Mouse (Mus musculus) forebrain, embryonic 16.5 days (tissue): ENCODE data around the gene Ccl17. TPM values are rescaled to one million over a fixed set of nuclear protein-coding genes. Genes with fewer than 3 reads are reported as not detected.
A peak's percentile ranks its signal among the peaks of the same experiment; 100 is the strongest.

Experiments
- ATAC-seq: fragments of 200-750 bp; cut with Nextera tagmentation; 2 replicates; pipeline ENCODE4 v1.8.0; 2017; ENCODE audit warnings: mild to moderate bottlenecking, moderate library complexity
- H3K27ac ChIP-seq: fragments of 300-500 bp; sonication (generic); 2 replicates; pipeline ENCODE4 v1.5.1; 2014; ENCODE audit warnings: low read length, control low read depth
- H3K27me3 ChIP-seq: fragments of 300-500 bp; sonication (generic); replicated peaks from 2 replicates; pipeline ENCODE4 v1.6.1; 2014; ENCODE audit warnings: low read length; ENCODE audit not compliant: control insufficient read depth, insufficient read depth
- H3K36me3 ChIP-seq: fragments of 300-500 bp; sonication (generic); 2 replicates; pipeline ENCODE4 v1.6.1; 2014; ENCODE audit not compliant: control insufficient read depth, insufficient read depth
- H3K4me1 ChIP-seq: fragments of 300-500 bp; sonication (generic); replicated peaks from 2 replicates; pipeline ENCODE4 v1.6.1; 2014; ENCODE audit warnings: low read length; ENCODE audit not compliant: control insufficient read depth, insufficient read depth
- H3K4me2 ChIP-seq: fragments of 300-500 bp; sonication (generic); 2 replicates; pipeline ENCODE4 v1.6.1; 2014; ENCODE audit warnings: mild to moderate bottlenecking, low read length, control low read depth
- H3K4me3 ChIP-seq: fragments of 300-500 bp; sonication (generic); replicated peaks from 2 replicates; pipeline ENCODE4 v1.5.1; 2014; ENCODE audit warnings: mild to moderate bottlenecking, low read length, control low read depth
- H3K9ac ChIP-seq: fragments of 300-500 bp; sonication (generic); replicated peaks from 2 replicates; pipeline ENCODE4 v1.6.1; 2014; ENCODE audit warnings: low read depth, low read length, control low read depth
- H3K9me3 ChIP-seq: fragments of 300-500 bp; sonication (generic); 2 replicates; pipeline ENCODE4 v1.6.1; 2016; ENCODE audit warnings: low read length; ENCODE audit not compliant: control insufficient read depth
- whole genome bisulfite sequencing: fragments of 180-500 bp; shearing (Covaris S2); extraction: QIAGEN DNeasy Blood & Tissue Kit; methylation state at CpG from one replicate; pipeline ENCODE4 v1.1.7; 2014; 5-methylcytosine and 5-hydroxymethylcytosine counted together
- polyA plus RNA-seq: library from polyadenylated mRNA; unstranded; fragments of >200 nt; fragmentation: Nextera tagmentation; extraction: Ambion mirVana; gene quantifications from 2 replicates; pipeline ENCODE4 v1.2.1, GENCODE M21; 2015

Gene Ccl17
- polyA plus RNA-seq, 1 experiment from 2014 or later = 0.77 TPM

DNA sequence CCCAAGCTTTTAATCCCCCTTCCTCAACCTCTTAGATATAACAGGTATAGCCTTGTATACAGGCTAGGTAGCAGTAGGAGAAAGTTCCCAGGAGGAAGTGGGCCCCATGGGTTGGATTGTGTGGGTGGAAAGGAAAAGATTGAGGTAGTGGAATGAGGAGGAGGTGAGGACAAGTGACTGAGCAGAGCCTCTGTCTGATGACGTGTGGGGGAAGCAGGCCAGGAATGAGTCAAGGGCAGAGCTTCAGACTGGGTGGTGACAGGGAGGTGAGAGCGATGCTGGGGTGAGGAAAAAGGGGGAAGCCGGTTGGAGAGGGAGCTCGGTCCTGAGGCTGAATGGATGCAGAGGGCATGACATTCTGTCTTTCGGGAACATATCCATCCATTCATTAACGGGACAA, 6.7 kb upstream of the Ccl17 start:
- ATAC-seq = no peak
- Histone ChIP-seq H3K9me3 (no peaks in the 10 kb centered on the region), H3K27ac (no peak overlapping the region), H3K4me3 (no peak overlapping the region), H3K4me2 (no peak overlapping the region), H3K9ac (no peak overlapping the region), H3K36me3 (no peaks in the 10 kb centered on the region), H3K27me3 (no peaks in the 10 kb centered on the region), H3K4me1 (no peaks in the 10 kb centered on the region)
- 77% methylated on average over 6 of the region's 6 CpGs for WGBS

DNA sequence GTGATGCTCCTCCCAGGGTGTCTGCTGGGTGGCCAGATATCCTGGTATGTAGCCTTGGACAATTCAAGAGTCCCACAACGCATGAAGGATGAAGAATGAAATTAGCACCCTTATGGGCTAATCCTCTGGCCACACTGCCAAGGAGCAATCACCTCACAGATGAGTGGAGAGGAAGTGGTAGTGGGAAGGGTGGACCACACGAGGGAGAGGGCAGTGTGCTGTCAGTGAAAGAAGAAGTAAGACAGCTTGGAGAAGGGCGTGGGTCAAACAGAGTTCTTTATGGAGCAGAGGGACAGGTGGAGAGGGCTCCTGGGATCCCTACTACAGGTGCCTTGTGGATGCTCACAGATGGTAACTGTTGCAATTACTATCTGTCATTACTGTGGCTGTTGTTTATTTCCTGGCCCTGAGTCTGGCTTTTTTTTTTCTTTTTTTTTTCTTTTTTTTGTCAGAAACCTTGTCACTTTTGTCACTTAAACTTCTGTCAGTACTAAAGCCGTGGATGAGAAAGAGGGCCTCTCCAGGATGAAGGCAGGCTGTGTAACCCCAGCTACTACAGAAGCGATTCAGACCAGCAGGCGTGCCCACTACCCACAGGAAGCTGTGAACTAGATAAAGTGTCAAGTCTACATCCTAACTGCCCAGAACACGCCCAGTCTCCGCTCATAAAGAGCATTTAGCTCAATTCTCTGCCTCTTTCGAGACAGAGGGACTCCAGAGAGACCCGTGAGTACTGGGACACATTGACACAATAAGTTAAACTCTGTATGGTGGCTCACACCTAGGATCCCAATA, 5.5 kb upstream of the Ccl17 start:
- H3K9ac ChIP-seq = no peak overlapping the region
- no peaks in the 10 kb centered on the region for H3K36me3 ChIP-seq
- ATAC-seq = no peak
- no peak overlapping the region for H3K4me2 ChIP-seq
- H3K4me3 ChIP-seq = no peak overlapping the region
- no peaks in the 10 kb centered on the region for H3K27me3 ChIP-seq
- no peaks in the 10 kb centered on the region for H3K9me3 ChIP-seq
- no peak overlapping the region for H3K27ac ChIP-seq
- no peaks in the 10 kb centered on the region for H3K4me1 ChIP-seq
- 77% methylated on average over 10 of the region's 10 CpGs for WGBS

DNA sequence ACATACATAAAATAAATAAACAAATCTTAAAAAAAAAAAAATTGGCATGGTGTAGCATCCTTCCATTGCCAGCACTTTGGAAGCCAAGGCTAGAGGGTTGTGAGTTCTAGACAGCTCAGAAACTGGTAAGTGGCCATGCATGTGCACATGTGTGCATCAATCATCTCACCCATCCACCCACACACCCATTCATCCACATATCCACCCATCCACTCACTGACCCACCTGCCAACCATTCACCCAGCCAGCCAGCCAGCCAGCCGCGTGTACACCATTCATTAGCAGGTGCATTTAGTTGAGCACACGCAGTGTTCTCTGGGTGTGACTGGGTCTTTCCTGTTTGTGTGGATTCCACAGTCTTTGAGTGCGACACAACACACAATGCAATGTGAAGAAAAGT, 4.4 kb upstream of the Ccl17 start:
- Histone ChIP-seq H3K4me1 (no peaks in the 10 kb centered on the region), H3K36me3 (no peaks in the 10 kb centered on the region), H3K27me3 (no peaks in the 10 kb centered on the region), H3K9me3 (no peaks in the 10 kb centered on the region), H3K9ac (no peak overlapping the region), H3K4me2 (no peak overlapping the region), H3K4me3 (no peak overlapping the region), H3K27ac (no peak overlapping the region)
- ATAC-seq = no peak
- 67% methylated on average over 4 of the region's 4 CpGs for WGBS

DNA sequence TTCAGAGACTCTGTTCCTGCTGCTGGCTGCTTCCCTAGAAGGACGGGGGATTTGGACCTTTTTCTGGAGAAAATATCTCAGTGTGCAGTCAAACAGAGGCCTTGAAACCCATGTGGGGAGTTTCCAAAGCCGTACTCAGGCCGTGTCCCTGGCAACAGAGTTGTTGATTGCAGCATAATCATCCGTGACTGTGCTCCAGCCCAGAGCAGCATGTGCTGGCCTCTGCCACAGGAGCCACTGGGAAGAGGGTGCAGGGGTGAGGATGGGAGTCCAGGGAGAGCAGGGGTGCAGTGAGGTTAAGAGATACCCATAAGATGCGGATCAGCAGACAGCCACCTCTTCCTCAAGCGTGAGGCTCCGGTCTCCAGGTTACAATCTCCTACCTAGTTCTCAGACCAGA, 2.7 kb upstream of the Ccl17 start:
- Histone ChIP-seq H3K4me1 (peaks cover 2% of the 10 kb centered on the region), H3K27ac (no peak overlapping the region), H3K36me3 (no peaks in the 10 kb centered on the region), H3K9ac (no peak overlapping the region), H3K27me3 (no peaks in the 10 kb centered on the region), H3K4me2 (no peak overlapping the region), H3K4me3 (no peak overlapping the region), H3K9me3 (no peaks in the 10 kb centered on the region)
- WGBS = 66% methylated on average over 7 of the region's 7 CpGs
- ATAC-seq = no peak

DNA sequence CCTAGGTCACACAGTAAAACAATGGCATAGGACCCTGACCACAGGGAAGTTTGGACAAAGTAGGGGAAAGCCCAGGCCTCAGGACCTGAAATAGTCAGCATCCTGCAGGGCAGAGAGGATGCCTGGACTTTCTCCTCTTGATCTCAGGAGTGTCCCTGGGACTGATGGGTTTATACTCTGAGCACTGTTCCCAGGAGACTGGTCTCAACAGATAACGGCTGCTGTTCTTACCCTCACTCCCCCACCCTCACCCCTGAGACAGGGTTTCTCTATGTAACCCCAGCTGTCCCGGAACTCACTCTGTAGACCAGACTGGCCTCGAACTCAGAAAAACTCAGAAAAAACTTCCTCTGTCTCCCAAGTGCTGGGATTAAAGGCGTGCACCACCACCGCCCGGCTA, 1.9 kb upstream of the Ccl17 start:
- Histone ChIP-seq H3K27ac (no peak overlapping the region), H3K9me3 (no peaks in the 10 kb centered on the region), H3K4me3 (no peak overlapping the region), H3K4me2 (no peak overlapping the region), H3K27me3 (no peaks in the 10 kb centered on the region), H3K36me3 (no peaks in the 10 kb centered on the region), H3K9ac (no peak overlapping the region), H3K4me1 (peaks cover 4% of the 10 kb centered on the region)
- no peak for ATAC-seq
- 88% methylated on average over 6 of the region's 6 CpGs for WGBS

DNA sequence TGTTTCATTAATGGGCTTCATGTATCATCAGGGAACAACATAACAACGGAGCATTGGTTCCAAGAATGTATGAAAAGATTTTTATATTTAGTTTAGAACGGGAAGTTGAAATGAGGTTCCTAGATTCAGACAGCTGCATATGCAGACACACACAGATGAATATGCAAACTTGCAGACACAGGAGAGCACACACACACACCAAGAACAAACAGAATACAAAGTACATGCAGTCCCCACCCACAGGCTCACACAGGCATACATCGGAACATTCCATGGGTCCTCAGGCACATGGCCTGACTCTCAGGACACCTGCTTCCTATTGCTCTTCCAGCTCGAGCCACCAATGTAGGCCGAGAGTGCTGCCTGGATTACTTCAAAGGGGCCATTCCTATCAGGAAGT, 602 bp downstream of the Ccl17 start:
- H3K27ac ChIP-seq = no peak overlapping the region
- H3K4me1 ChIP-seq = peaks cover 4% of the 10 kb centered on the region
- 89% methylated on average over 5 of the region's 5 CpGs for WGBS
- no peaks in the 10 kb centered on the region for H3K27me3 ChIP-seq
- H3K36me3 ChIP-seq = no peaks in the 10 kb centered on the region
- H3K4me2 ChIP-seq = no peak overlapping the region
- no peak for ATAC-seq
- no peaks in the 10 kb centered on the region for H3K9me3 ChIP-seq
- H3K4me3 ChIP-seq = no peak overlapping the region
- no peak overlapping the region for H3K9ac ChIP-seq

DNA sequence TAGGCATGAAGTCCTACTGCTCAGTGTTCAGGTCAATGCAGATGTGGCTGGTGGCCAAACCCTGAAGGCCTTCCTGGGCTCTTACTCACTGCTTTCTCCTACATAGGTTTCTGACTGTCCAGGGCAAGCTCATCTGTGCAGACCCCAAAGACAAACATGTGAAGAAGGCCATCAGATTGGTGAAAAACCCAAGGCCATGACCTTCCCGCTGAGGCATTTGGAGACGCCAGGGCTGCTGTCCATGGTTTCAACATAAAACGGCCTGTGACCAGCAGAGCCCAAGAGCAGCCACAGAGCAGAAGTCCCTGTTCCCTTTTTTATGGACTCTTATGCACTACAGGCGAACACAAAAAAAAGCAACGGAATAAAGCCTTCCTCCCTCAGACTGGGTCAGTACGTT, 1.4 kb downstream of the Ccl17 start:
- no peaks in the 10 kb centered on the region for H3K27me3 ChIP-seq
- H3K27ac ChIP-seq = no peak overlapping the region
- H3K9me3 ChIP-seq = no peaks in the 10 kb centered on the region
- H3K4me1 ChIP-seq = peaks cover 4% of the 10 kb centered on the region
- H3K9ac ChIP-seq = no peak overlapping the region
- 84% methylated on average over 6 of the region's 6 CpGs for WGBS
- no peak overlapping the region for H3K4me3 ChIP-seq
- H3K36me3 ChIP-seq = no peaks in the 10 kb centered on the region
- no peak for ATAC-seq
- H3K4me2 ChIP-seq = no peak overlapping the region

DNA sequence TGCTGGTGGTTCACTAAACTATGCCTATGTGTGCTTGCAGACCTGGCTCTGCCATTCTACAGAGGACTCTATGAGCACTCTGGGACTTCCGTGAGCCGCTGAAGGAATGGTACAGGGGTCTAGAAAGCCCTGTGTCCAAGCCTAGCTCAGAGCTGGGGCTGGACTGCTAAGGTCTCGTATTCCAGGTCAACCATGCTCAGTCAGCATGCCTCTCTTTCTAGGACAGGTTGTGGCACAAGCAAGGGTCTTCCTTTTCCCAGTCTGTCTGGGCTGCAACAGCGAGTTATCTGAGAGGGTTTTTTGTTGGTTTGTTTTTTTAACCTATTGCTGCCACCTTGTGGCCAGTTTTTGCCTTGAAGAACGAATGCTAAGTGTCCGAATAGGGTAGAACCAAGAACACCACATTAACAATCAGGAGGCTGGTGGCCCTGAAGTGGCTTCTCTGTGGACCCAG, 2.4 kb downstream of the Ccl17 start:
- peak overlapping the region; percentile 32 for H3K4me3 ChIP-seq
- no peaks in the 10 kb centered on the region for H3K27me3 ChIP-seq
- H3K4me2 ChIP-seq = peak overlapping the region; percentile 47
- ATAC-seq = peak; percentile 84
- 30% methylated on average over 6 of the region's 6 CpGs for WGBS
- peak overlapping the region; percentile 60; the same call in 1 of the 2 replicates for H3K27ac ChIP-seq
- H3K36me3 ChIP-seq = no peaks in the 10 kb centered on the region
- H3K4me1 ChIP-seq = peaks cover 4% of the 10 kb centered on the region
- peak overlapping the region; percentile 53 for H3K9ac ChIP-seq
- no peaks in the 10 kb centered on the region for H3K9me3 ChIP-seq

DNA sequence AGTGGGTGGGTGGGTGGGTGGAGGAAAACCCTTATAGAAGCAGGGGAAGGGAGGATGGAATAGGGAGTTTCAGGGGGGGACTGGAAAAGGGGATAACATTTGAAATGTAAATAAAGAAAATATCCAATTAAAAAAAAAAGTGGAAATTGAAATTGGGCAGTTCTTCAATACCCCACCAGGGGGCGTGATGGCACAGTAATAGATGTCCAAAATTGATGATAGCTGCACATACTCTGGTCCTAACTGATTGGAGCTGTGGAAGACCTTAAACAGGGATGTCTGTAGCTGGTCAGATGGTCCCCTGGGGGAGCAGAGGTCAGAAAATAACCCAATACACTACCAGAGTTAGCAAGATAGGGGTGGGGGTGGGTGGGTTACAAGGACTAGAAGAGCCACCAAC, 4.3 kb downstream of the Ccl17 start:
- no peaks in the 10 kb centered on the region for H3K36me3 ChIP-seq
- H3K27ac ChIP-seq = no peak overlapping the region
- 0% methylated on average over 1 of the region's 1 CpGs for WGBS
- H3K4me1 ChIP-seq = peaks cover 4% of the 10 kb centered on the region
- no peak overlapping the region for H3K4me2 ChIP-seq
- H3K4me3 ChIP-seq = no peak overlapping the region
- H3K27me3 ChIP-seq = no peaks in the 10 kb centered on the region
- H3K9me3 ChIP-seq = no peaks in the 10 kb centered on the region
- H3K9ac ChIP-seq = no peak overlapping the region
- no peak for ATAC-seq

DNA sequence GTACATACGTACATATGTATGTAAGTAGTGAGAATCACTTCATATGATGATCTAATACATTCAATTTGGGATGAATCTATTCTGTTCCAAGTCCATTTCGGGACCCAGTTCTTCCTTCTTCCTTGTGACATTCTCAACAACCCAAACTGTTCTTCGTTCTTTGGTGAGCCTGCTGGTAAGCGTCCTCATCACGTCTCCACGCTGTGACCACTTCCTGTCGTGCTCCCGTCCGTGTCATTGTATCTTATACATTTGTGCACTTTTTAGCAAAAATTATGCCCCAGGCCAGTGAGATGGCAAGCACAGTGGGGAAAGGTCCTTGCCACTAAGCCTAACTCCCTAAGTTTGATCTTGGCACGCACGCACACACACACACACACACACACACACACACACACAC, 7.7 kb downstream of the Ccl17 start:
- ATAC-seq = no peak
- 94% methylated on average over 11 of the region's 11 CpGs for WGBS
- H3K36me3 ChIP-seq = no peaks in the 10 kb centered on the region; the same call in 1 of the 2 replicates
- no peaks in the 10 kb centered on the region for H3K9me3 ChIP-seq
- H3K4me1 ChIP-seq = no peaks in the 10 kb centered on the region
- no peak overlapping the region for H3K4me3 ChIP-seq
- H3K9ac ChIP-seq = no peak overlapping the region
- no peak overlapping the region for H3K4me2 ChIP-seq
- no peaks in the 10 kb centered on the region for H3K27me3 ChIP-seq
- no peak overlapping the region for H3K27ac ChIP-seq
